Mouse (Mus musculus) CD8-positive naive resting alpha-beta T cell, adult 2 months (primary cell): ENCODE measurements around the gene Olfr235.
"Not testable (repeated sequence)": the region's sequence is repeated elsewhere in the genome, so short reads cannot be mapped to it uniquely, and the experiment has no call there.

Experiments
- DNase-seq, 2 experiments: peaks; one replicate each; pipeline ENCODE4 v3.0.0; 2022; ENCODE audit warnings: low read depth in 2 of 2, low spot score in 2 of 2

The Olfr235 gene

DNA sequence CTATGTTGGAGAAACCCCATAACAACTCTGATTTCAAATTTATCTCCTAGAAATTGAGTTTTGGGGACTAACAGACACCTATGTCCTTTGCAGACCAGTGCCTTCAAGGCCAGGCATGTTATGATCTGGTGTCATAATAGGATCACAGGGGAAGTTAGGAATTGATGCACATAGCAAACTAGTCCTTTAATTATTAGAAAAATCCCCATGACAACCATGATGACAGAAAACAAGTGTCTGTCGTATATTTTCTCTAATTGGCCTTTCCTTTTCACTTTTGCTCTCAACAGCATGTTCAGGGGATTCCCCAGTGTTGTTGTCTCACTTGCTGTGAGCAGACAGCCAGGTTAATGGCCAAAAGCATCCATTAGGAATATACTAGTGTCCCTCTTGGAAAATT lies at the start of gene Olfr235:
Gene Olfr235, plus strand, starts transcription at position 301 of the 400 bp plus-strand sequence.
- DNase-seq, result no peak

DNA sequence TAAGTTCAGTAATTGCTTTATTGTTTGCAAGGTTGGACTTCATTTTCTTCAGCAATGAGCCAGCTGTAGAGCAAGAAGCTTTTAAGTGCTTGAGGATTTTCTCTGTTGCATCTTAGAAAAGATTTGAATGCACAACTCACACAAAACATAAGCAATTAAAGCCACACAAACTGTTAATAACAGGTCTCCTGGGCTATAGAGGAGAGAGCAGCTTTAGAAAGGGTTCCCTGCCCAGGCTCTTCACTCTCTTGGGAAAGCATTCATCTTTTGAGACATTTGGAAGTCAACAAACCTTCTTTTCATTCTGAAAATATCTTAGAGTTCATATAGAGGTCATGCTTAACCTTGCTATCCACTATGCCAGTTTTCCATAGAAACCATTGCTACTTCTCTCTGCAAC lies 28.3 kb upstream of the Olfr235 start, which contains the start of gene Olfr1432:
Gene Olfr1432, minus strand, starts transcription at position 101 of the 400 bp plus-strand sequence.
- not testable (repeated sequence) for DNase-seq

DNA sequence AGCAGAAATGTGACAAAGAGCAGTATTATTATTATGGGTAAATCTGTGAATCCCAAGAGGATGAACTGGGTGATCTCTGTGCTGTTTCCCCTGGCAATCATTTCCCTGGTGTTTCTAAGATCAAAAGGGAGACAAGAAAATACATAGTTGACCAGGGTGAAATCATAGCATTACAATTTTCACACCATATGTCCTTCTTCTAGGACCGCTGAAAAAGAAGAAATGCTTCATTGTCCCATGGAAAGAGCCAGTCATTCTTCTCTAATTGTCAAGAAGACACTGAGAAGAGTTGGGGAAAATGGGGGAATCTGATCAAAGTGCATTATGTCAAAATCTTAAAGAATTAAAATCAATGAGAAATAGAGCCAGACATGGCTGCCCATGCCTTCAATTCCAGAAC lies 19.3 kb upstream of the Olfr235 start, which contains the start of gene Olfr262:
Gene Olfr262, minus strand, starts transcription at position 101 of the 400 bp plus-strand sequence.
- DNase-seq, result no peak

DNA sequence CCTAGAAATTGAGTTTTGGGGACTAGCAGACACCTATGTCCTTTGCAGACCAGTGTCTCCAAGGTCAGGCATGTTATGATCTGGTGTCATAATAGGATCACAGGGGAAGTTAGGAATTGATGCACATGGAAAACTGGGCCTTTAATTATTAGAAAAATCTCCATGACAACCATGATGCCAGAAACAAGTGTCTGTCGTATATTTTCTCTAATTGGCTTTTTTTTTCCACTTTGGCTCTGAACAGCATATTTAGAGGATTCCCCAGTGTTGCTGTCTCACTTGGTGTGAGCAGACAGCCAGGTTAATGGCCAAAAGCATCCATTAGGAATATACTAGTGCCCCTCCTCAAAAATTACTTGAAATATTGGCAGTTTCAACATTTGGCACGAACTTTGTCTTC lies 18.7 kb downstream of the Olfr235 start, which contains the start of gene Olfr1434:
Gene Olfr1434, plus strand, starts transcription at position 301 of the 400 bp plus-strand sequence.
- DNase-seq, result no peak

DNA sequence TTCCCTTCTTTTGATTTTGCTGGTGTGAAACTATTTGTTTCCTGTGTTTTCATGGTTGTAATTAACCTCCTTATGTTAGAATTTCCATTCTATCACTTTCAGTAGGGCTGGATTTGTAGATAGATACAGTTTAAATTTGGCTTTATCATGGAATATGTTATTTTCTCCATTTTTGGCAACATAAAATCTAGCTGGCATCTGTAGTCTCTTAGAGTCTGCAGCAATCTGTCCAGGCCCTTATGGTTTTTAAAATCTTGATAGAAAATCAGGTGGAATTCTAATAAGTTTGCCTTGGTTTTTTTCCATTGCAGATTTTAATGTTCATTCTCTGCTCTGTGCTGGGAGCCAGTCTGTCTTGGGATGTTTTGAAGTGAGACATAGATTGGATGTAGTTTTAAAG lies 32.1 kb downstream of the Olfr235 start:
- DNase-seq, result no peak

DNA sequence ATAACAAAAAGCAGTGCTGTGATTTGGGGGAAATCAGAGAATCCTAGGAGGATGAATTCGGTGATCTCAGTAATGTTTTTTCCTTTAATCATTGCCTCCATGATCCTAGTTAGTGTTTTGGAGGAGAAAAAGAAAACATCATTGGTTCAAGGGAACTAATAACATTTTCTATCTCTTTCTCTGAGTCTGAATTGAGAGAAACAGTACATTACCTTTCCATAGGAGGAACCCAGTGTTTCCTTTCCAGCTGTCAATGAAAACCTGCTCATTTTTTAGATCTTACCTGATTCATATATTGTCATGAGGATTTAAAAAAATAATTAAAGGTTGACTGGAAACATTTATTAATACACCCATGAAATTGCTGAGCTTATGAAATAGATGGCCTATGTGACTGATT lies 38.2 kb downstream of the Olfr235 start, which contains the start of gene Olfr1436:
Gene Olfr1436, minus strand, starts transcription at position 101 of the 400 bp plus-strand sequence.
- not testable (repeated sequence) for DNase-seq
